Mouse (Mus musculus) heart, embryonic 11.5 days (tissue): ENCODE data around the gene Bmyc. TPM values are rescaled to one million over a fixed set of nuclear protein-coding genes. Genes with fewer than 3 reads are reported as not detected.
"Not testable (repeated sequence)": the region's sequence is repeated elsewhere in the genome, so short reads cannot be mapped to it uniquely, and the experiment has no call there.

Experiments used
- ATAC-seq: fragments of 200-750 bp; cut with Nextera tagmentation; replicated peaks from 2 replicates; pipeline ENCODE4 v1.8.0; 2017; ENCODE audit warnings: moderate library complexity; ENCODE audit not compliant: insufficient number of reproducible peaks, low FRiP score, low TSS enrichment
- H3K27ac ChIP-seq: fragments of 300-500 bp; sonication (generic); 2 replicates; pipeline ENCODE4 v1.5.1; 2014; ENCODE audit warnings: mild to moderate bottlenecking, low read depth, low read length
- H3K27me3 ChIP-seq: fragments of 300-500 bp; sonication (generic); 2 replicates; pipeline ENCODE4 v1.6.1; 2014; ENCODE audit warnings: mild to moderate bottlenecking, low read length, mixed read lengths; ENCODE audit not compliant: control insufficient read depth, insufficient read depth
- H3K36me3 ChIP-seq: fragments of 300-500 bp; sonication (generic); 2 replicates; pipeline ENCODE4 v1.6.1; 2014; ENCODE audit warnings: mild to moderate bottlenecking, low read length, moderate library complexity, mixed read lengths; ENCODE audit not compliant: control insufficient read depth, insufficient read depth
- H3K4me1 ChIP-seq: fragments of 300-500 bp; sonication (generic); 2 replicates; pipeline ENCODE4 v1.6.1; 2014; ENCODE audit warnings: low read length; ENCODE audit not compliant: control insufficient read depth, insufficient read depth
- H3K4me2 ChIP-seq: fragments of 300-500 bp; sonication (generic); 2 replicates; pipeline ENCODE4 v1.6.1; 2014; ENCODE audit warnings: mild to moderate bottlenecking, moderate library complexity
- H3K4me3 ChIP-seq: fragments of 300-500 bp; sonication (generic); 2 replicates; pipeline ENCODE4 v1.5.1; 2014; ENCODE audit warnings: low read depth, low read length
- H3K9ac ChIP-seq: fragments of 300-500 bp; sonication (generic); 2 replicates; pipeline ENCODE4 v1.6.1; 2014; ENCODE audit warnings: mild to moderate bottlenecking, low read depth, low read length, moderate library complexity
- H3K9me3 ChIP-seq: fragments of 300-500 bp; sonication (generic); replicated peaks from 2 replicates; pipeline ENCODE4 v1.6.1; 2016; ENCODE audit warnings: low read length; ENCODE audit not compliant: control insufficient read depth
- WGBS: fragments of 180-500 bp; shearing (Covaris S2); extraction: QIAGEN DNeasy Blood & Tissue Kit; methylation state at CpG from one replicate; pipeline ENCODE4 v1.1.7; 2014; ENCODE audit not compliant: insufficient replicate concordance; 5-methylcytosine and 5-hydroxymethylcytosine counted together
- polyA plus RNA-seq: library from polyadenylated mRNA; unstranded; fragments of >200 nt; fragmentation: Nextera tagmentation; extraction: Ambion mirVana; gene quantifications from 2 replicates; pipeline ENCODE4 v1.2.1, GENCODE M21; 2014

Bmyc gene
- polyA plus RNA-seq, 1 experiment from 2014 or later, result 49.9 TPM

- H3K9ac ChIP-seq, result no peak within 1 kb of the TSS
- WGBS, result 69% methylated on average over 3 of the region's 3 CpGs
- no peak within 1 kb of the TSS for H3K4me2 ChIP-seq
Observed at GRCm38 (mm10) chr2:25676486-25676885, 30.1 kb upstream of the Bmyc start, which contains the start of gene Lcn6. Gene Lcn6, plus strand, starts transcription at chr2:25676786.

GRCm38 (mm10) chr2:25679559-25679958 lies 27.0 kb upstream of the Bmyc start:
- no peaks in the 10 kb centered on the region; the same call in none of the 2 replicates for H3K27me3 ChIP-seq
- no peak overlapping the region for H3K9ac ChIP-seq
- no peak overlapping the region for H3K4me3 ChIP-seq
- WGBS, result 76% methylated on average over 6 of the region's 6 CpGs
- H3K36me3 ChIP-seq, result no peaks in the 10 kb centered on the region
- H3K4me1 ChIP-seq, result no peaks in the 10 kb centered on the region
- H3K4me2 ChIP-seq, result no peak overlapping the region
- H3K9me3 ChIP-seq, result no peaks in the 10 kb centered on the region
- H3K27ac ChIP-seq, result no peak overlapping the region
- ATAC-seq, result no peak

More at GRCm38 (mm10) chr2:25676486-25676885, 30.1 kb upstream of the Bmyc start, which contains the start of gene Lcn6:
- Histone ChIP-seq H3K4me3 (no peak within 1 kb of the TSS), H3K27ac (no peak within 1 kb of the TSS), H3K27me3 (no peaks in the 10 kb centered on the region), H3K36me3 (no peaks in the 10 kb centered on the region), H3K9me3 (no peaks in the 10 kb centered on the region), H3K4me1 (no peaks in the 10 kb centered on the region)
- no peak for ATAC-seq

- Histone ChIP-seq H3K4me3 (no peak within 1 kb of the TSS), H3K9ac (no peak within 1 kb of the TSS), H3K4me1 (no peaks in the 10 kb centered on the region), H3K27me3 (no peaks in the 10 kb centered on the region; the same call in none of the 2 replicates), H3K4me2 (no peak within 1 kb of the TSS), H3K27ac (no peak within 1 kb of the TSS), H3K9me3 (no peaks in the 10 kb centered on the region), H3K36me3 (no peaks in the 10 kb centered on the region)
- no peak for ATAC-seq
- 61% methylated on average over 2 of the region's 2 CpGs for WGBS
Observed at GRCm38 (mm10) chr2:25682426-25682825, 24.1 kb upstream of the Bmyc start, which contains the start of gene Lcn10. Gene Lcn10, plus strand, starts transcription at chr2:25682726.

GRCm38 (mm10) chr2:25686941-25687340 lies 19.6 kb upstream of the Bmyc start:
- no peak for ATAC-seq
- Histone ChIP-seq H3K9me3 (no peaks in the 10 kb centered on the region), H3K27me3 (no peaks in the 10 kb centered on the region; the same call in none of the 2 replicates), H3K27ac (no peak overlapping the region), H3K4me1 (no peaks in the 10 kb centered on the region), H3K36me3 (no peaks in the 10 kb centered on the region), H3K9ac (no peak overlapping the region), H3K4me2 (no peak overlapping the region), H3K4me3 (no peak overlapping the region)
- 60% methylated on average over 4 of the region's 4 CpGs for WGBS

- no peak for ATAC-seq
- H3K36me3 ChIP-seq, result no peaks in the 10 kb centered on the region
- H3K4me3 ChIP-seq, result no peak overlapping the region
- no peaks in the 10 kb centered on the region for H3K9me3 ChIP-seq
- no peak overlapping the region for H3K4me2 ChIP-seq
- H3K27me3 ChIP-seq, result peaks cover 2% of the 10 kb centered on the region; the same call in 1 of the 2 replicates
- H3K4me1 ChIP-seq, result no peaks in the 10 kb centered on the region
- no peak overlapping the region for H3K27ac ChIP-seq
- no peak overlapping the region for H3K9ac ChIP-seq
Observed at GRCm38 (mm10) chr2:25694605-25695004, 11.9 kb upstream of the Bmyc start.

- Histone ChIP-seq H3K27me3 (peaks cover 2% of the 10 kb centered on the region; the same call in 1 of the 2 replicates), H3K4me2 (no peak overlapping the region), H3K9ac (no peak overlapping the region), H3K27ac (no peak overlapping the region), H3K4me3 (no peak overlapping the region), H3K4me1 (no peaks in the 10 kb centered on the region), H3K36me3 (no peaks in the 10 kb centered on the region), H3K9me3 (no peaks in the 10 kb centered on the region)
- no peak for ATAC-seq
- WGBS, result 60% methylated on average over 4 of the region's 4 CpGs
Observed at GRCm38 (mm10) chr2:25696951-25697350, 9.6 kb upstream of the Bmyc start.

GRCm38 (mm10) chr2:25698696-25699095 lies 7.8 kb upstream of the Bmyc start:
- H3K27ac ChIP-seq, result no peak overlapping the region
- WGBS, result 70% methylated on average over 2 of the region's 2 CpGs
- no peaks in the 10 kb centered on the region; the same call in 1 of the 2 replicates for H3K27me3 ChIP-seq
- no peaks in the 10 kb centered on the region for H3K36me3 ChIP-seq
- no peak overlapping the region for H3K9ac ChIP-seq
- no peaks in the 10 kb centered on the region for H3K4me1 ChIP-seq
- H3K4me3 ChIP-seq, result no peak overlapping the region
- no peaks in the 10 kb centered on the region for H3K9me3 ChIP-seq
- no peak overlapping the region for H3K4me2 ChIP-seq
- no peak for ATAC-seq

GRCm38 (mm10) chr2:25699743-25700142 lies 6.8 kb upstream of the Bmyc start, which contains the start of gene Obp2a:
Gene Obp2a, plus strand, starts transcription at chr2:25700043.
- not testable (repeated sequence) for H3K4me2 ChIP-seq, H3K4me3 ChIP-seq, H3K9me3 ChIP-seq, H3K36me3 ChIP-seq, H3K9ac ChIP-seq, ATAC-seq, H3K4me1 ChIP-seq, H3K27me3 ChIP-seq, H3K27ac ChIP-seq
- WGBS, result 81% methylated on average over 3 of the region's 3 CpGs

- WGBS, result 61% methylated on average over 5 of the region's 5 CpGs
- H3K27me3 ChIP-seq, result no peaks in the 10 kb centered on the region
- H3K9me3 ChIP-seq, result no peaks in the 10 kb centered on the region
- H3K4me2 ChIP-seq, result no peak overlapping the region
- H3K36me3 ChIP-seq, result no peaks in the 10 kb centered on the region
- no peak overlapping the region for H3K9ac ChIP-seq
- no peak overlapping the region for H3K4me3 ChIP-seq
- H3K27ac ChIP-seq, result no peak overlapping the region
- H3K4me1 ChIP-seq, result no peaks in the 10 kb centered on the region
- ATAC-seq, result no peak
Observed at GRCm38 (mm10) chr2:25701001-25701400, 5.5 kb upstream of the Bmyc start.
